Mouse (Mus musculus): ENCODE data around the gene Nckap5l.

GRCm38 (mm10) chr15:99420101-99420500, 37.4 kb downstream of the Nckap5l start:
- TF ChIP-seq POLR2AphosphoS2 (IDR thresholded peaks at IDR 0.05; ENCODE audit: low read depth, low read length) (no peak), POLR2A (IDR thresholded peaks at IDR 0.05; ENCODE audit: low read depth, low read length) (no peak), IRF4 (IDR thresholded peaks at IDR 0.05; ENCODE audit: low read depth, low read length) (no peak), CTCF (conservative IDR thresholded peaks at IDR 0.05 in 1 of 2, IDR thresholded peaks at IDR 0.05 in 1 of 2; ENCODE audit: low read depth in 2 of 2, low read length in 2 of 2) (no peak), ZMIZ1 (IDR thresholded peaks at IDR 0.05; ENCODE audit: low read depth, low read length) (no peak), JUN (IDR thresholded peaks at IDR 0.05; ENCODE audit: insufficient read depth, low read depth, low read length) (no peak), ZNF384 (IDR thresholded peaks at IDR 0.05; ENCODE audit: low read depth, low read length) (no peak), CHD1 (IDR thresholded peaks at IDR 0.05; ENCODE audit: low read depth, low read length) (no peak), UBTF (IDR thresholded peaks at IDR 0.05; ENCODE audit: low read depth, low read length) (no peak), SIN3A (IDR thresholded peaks at IDR 0.05; ENCODE audit: low read length) (no peak), MYC (IDR thresholded peaks at IDR 0.05; ENCODE audit: low read depth, low read length) (no peak), EP300 (IDR thresholded peaks at IDR 0.05; ENCODE audit: low read length) (no peak), RAD21 (IDR thresholded peaks at IDR 0.05; ENCODE audit: low read depth, low read length) (no peak), USF1 (IDR thresholded peaks at IDR 0.05; ENCODE audit: low read depth, low read length) (no peak)
